Mouse (Mus musculus) stomach, postnatal 0 days (tissue): ENCODE measurements at regions not wholly inside any gene's neighbourhood (a gene's known extent, or its start where the extent isn't known, plus 50 kb on each side); places are given as distances from the start of the nearest gene placed in this dataset.

ENCODE experiments used
- CTCF ChIP-seq: IDR thresholded peaks from 2 replicates; pipeline ENCODE4 v1.5.1; 2016; ENCODE audit warnings: antibody characterized with exemption, low read depth, mild to moderate bottlenecking, moderate library complexity
- EP300 ChIP-seq: optimal IDR thresholded peaks from 2 replicates; pipeline ENCODE3; 2016; ENCODE audit warnings: antibody characterized with exemption

GRCm38 (mm10) chr10:68965271-68965670 lies 186.0 kb upstream of the Rhobtb1 start:
- no peak for TF ChIP-seq CTCF
- TF ChIP-seq EP300 = no peak
